Mouse (Mus musculus) CD4-positive, CD25-positive, alpha-beta regulatory T cell, adult 9 weeks (primary cell): ENCODE measurements around the gene Tle2. TPM values are rescaled to one million over a fixed set of nuclear protein-coding genes. Genes with fewer than 3 reads are reported as not detected.

Source experiments
- polyA plus RNA-seq: library from polyadenylated mRNA; unstranded; fragments of 100-300 nt; shearing (Covaris generic); gene quantifications from one replicate; pipeline ENCODE4 v1.2.1, GENCODE M21; 2017

Gene Tle2
- 1.6 TPM for polyA plus RNA-seq

GRCm38 (mm10) chr10:81574081-81575056 lies at the start of gene Tle2:
Gene Tle2, plus strand, starts transcription at chr10:81574561.

GRCm38 (mm10) chr10:81545161-81545747 lies 29.1 kb upstream of the Tle2 start, which contains the start of gene Gna11:
Gene Gna11, minus strand, starts transcription at chr10:81545190.

GRCm38 (mm10) chr10:81559163-81559626 lies 15.2 kb upstream of the Tle2 start, which contains the start of gene Aes:
Gene Aes, plus strand, starts transcription at chr10:81559488.

GRCm38 (mm10) chr10:81600738-81601203 lies 26.4 kb downstream of the Tle2 start, which contains the start of gene Tle6:
Gene Tle6, minus strand, starts transcription at chr10:81601073.

GRCm38 (mm10) chr10:81605974-81606751 lies 31.8 kb downstream of the Tle2 start, which contains the start of gene BC025920:
Gene BC025920, plus strand, starts transcription at chr10:81606270.

GRCm38 (mm10) chr10:81626994-81627835 lies 52.9 kb downstream of the Tle2 start, which contains the start of gene Sirt6:
Gene Sirt6, minus strand, starts transcription at chr10:81627797.

GRCm38 (mm10) chr10:81628390-81628789 lies 54.0 kb downstream of the Tle2 start, which contains the start of gene Ankrd24:
Gene Ankrd24, plus strand, starts transcription at chr10:81628540.

Other genes starting within 250 kb of the Tle2 start
- gene Tbxa2r, start 245.8 kb upstream of the Tle2 start, polyA plus RNA-seq = 41.7 TPM
- not detected for gene Gipc3, start 231.3 kb upstream of the Tle2 start, polyA plus RNA-seq
- 28.8 TPM for gene Hmg20b, start 224.1 kb upstream of the Tle2 start, polyA plus RNA-seq
- 1.5 TPM for gene Mfsd12, start 217.1 kb upstream of the Tle2 start, polyA plus RNA-seq
- gene 4930404N11Rik, start 208.7 kb upstream of the Tle2 start, polyA plus RNA-seq = 0.82 TPM
- gene Fzr1, start 196.0 kb upstream of the Tle2 start, polyA plus RNA-seq = 16.3 TPM
- 32.9 TPM for gene Dohh, start 190.1 kb upstream of the Tle2 start, polyA plus RNA-seq
- gene Gm48551, start 190.1 kb upstream of the Tle2 start, polyA plus RNA-seq = 3.4 TPM
- gene Gm48552, start 185.6 kb upstream of the Tle2 start, polyA plus RNA-seq = 0.91 TPM
- gene Smim24, start 181.5 kb upstream of the Tle2 start, polyA plus RNA-seq = 8.7 TPM
- gene Nfic, start 118.9 kb upstream of the Tle2 start, polyA plus RNA-seq = 23.6 TPM
- 0.17 TPM for gene Celf5, start 91.9 kb upstream of the Tle2 start, polyA plus RNA-seq
- gene Ncln, start 78.2 kb upstream of the Tle2 start, polyA plus RNA-seq = 133 TPM
- 96.9 TPM for gene S1pr4, start 74.4 kb upstream of the Tle2 start, polyA plus RNA-seq
- 19.4 TPM for gene Gna15, start 50.3 kb upstream of the Tle2 start, polyA plus RNA-seq
- gene Gna11, start 29.4 kb upstream of the Tle2 start, polyA plus RNA-seq = 7.0 TPM
- 134 TPM for gene Aes, start 15.1 kb upstream of the Tle2 start, polyA plus RNA-seq
- gene Tle6, start 26.5 kb downstream of the Tle2 start, polyA plus RNA-seq = 2.3 TPM
- gene BC025920, start 31.7 kb downstream of the Tle2 start, polyA plus RNA-seq = 3.6 TPM
- 25.2 TPM for gene Sirt6, start 53.2 kb downstream of the Tle2 start, polyA plus RNA-seq
- 0.88 TPM for gene Ankrd24, start 54.0 kb downstream of the Tle2 start, polyA plus RNA-seq
- gene Gm10778, start 74.5 kb downstream of the Tle2 start, polyA plus RNA-seq = 9.6 TPM
- gene Zfp433, start 130.3 kb downstream of the Tle2 start, polyA plus RNA-seq = 21.6 TPM
- gene Gm3055, start 196.6 kb downstream of the Tle2 start, polyA plus RNA-seq = 6.3 TPM
- gene Gm4767, start 237.6 kb downstream of the Tle2 start, polyA plus RNA-seq = 6.8 TPM